Mouse (Mus musculus) hindbrain, embryonic 16.5 days (tissue): ENCODE measurements at regions not wholly inside any gene's neighbourhood (a gene's known extent, or its start where the extent isn't known, plus 50 kb on each side); places are given as distances from the start of the nearest gene placed in this dataset.

ENCODE experiments used
- ATAC-seq: fragments of 200-750 bp; cut with Nextera tagmentation; 2 replicates; pipeline ENCODE4 v1.8.0; 2017; ENCODE audit warnings: moderate TSS enrichment, moderate library complexity
- H3K27ac ChIP-seq: fragments of 300-500 bp; sonication (generic); 2 replicates; pipeline ENCODE4 v1.5.1; 2014; ENCODE audit warnings: low read depth, mild to moderate bottlenecking, control low read depth, low read length, moderate library complexity
- H3K27me3 ChIP-seq: fragments of 300-500 bp; sonication (generic); replicated peaks from 2 replicates; pipeline ENCODE4 v1.6.1; 2014; ENCODE audit warnings: low read length; ENCODE audit not compliant: control insufficient read depth, insufficient read depth
- H3K36me3 ChIP-seq: fragments of 300-500 bp; sonication (generic); 2 replicates; pipeline ENCODE4 v1.6.1; 2014; ENCODE audit warnings: mild to moderate bottlenecking, low read length, moderate library complexity, mixed read lengths; ENCODE audit not compliant: control insufficient read depth, insufficient read depth
- H3K4me1 ChIP-seq: fragments of 300-500 bp; sonication (generic); 2 replicates; pipeline ENCODE4 v1.6.1; 2014; ENCODE audit warnings: low read depth, low read length; ENCODE audit not compliant: control insufficient read depth, insufficient read depth
- H3K4me2 ChIP-seq: fragments of 300-500 bp; sonication (generic); 2 replicates; pipeline ENCODE4 v1.6.1; 2014; ENCODE audit warnings: mild to moderate bottlenecking, low read length, control low read depth, moderate library complexity
- H3K4me3 ChIP-seq: fragments of 300-500 bp; sonication (generic); 2 replicates; pipeline ENCODE4 v1.5.1; 2014; ENCODE audit warnings: mild to moderate bottlenecking, low read length, control low read depth, moderate library complexity
- H3K9ac ChIP-seq: fragments of 300-500 bp; sonication (generic); 2 replicates; pipeline ENCODE4 v1.6.1; 2014; ENCODE audit warnings: low read depth, mild to moderate bottlenecking, control low read depth, low read length, moderate library complexity
- H3K9me3 ChIP-seq: fragments of 300-500 bp; sonication (generic); 2 replicates; pipeline ENCODE4 v1.6.1; 2014; ENCODE audit warnings: mild to moderate bottlenecking, low read length, moderate library complexity; ENCODE audit not compliant: control insufficient read depth
- WGBS: fragments of 180-500 bp; shearing (Covaris S2); extraction: QIAGEN DNeasy Blood & Tissue Kit; methylation state at CpG from one replicate; pipeline ENCODE4 v1.1.7; 2014; 5-methylcytosine and 5-hydroxymethylcytosine counted together

DNA sequence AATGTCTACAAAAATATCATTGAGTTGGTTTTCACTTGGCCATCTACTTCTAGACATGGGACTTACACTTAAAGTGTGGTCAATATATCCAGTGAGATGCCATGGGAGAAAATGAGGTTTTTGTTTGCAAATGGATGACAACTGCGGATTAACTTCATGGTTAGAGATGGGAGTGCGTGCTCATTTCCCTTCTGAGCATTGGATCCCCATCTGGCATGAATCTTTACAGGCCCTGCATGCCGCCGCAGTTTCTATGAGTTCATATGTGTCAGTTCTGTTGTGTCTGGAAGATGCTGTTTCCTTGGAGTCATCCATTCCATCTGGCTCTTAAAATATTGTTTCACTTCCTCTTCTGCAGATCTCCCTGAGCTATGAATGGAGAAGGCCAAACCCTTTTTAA, 315.0 kb upstream of the Xrcc4 start:
- no peak for ATAC-seq
- 91% methylated on average over 4 of the region's 4 CpGs for WGBS
- Histone ChIP-seq H3K27ac (no peak overlapping the region), H3K4me2 (no peak overlapping the region), H3K9me3 (no peaks in the 10 kb centered on the region), H3K27me3 (no peaks in the 10 kb centered on the region), H3K36me3 (no peaks in the 10 kb centered on the region), H3K4me1 (no peaks in the 10 kb centered on the region), H3K4me3 (no peak overlapping the region), H3K9ac (no peak overlapping the region)

- H3K9me3 ChIP-seq = no peaks in the 10 kb centered on the region
- H3K36me3 ChIP-seq = no peaks in the 10 kb centered on the region
- no peak for ATAC-seq
- WGBS = 12% methylated on average over 1 of the region's 1 CpGs
- H3K4me1 ChIP-seq = no peaks in the 10 kb centered on the region
- H3K27me3 ChIP-seq = no peaks in the 10 kb centered on the region
- no peak overlapping the region for H3K9ac ChIP-seq
- H3K4me2 ChIP-seq = no peak overlapping the region
- no peak overlapping the region for H3K4me3 ChIP-seq
- no peak overlapping the region for H3K27ac ChIP-seq
Observed at GRCm38 (mm10) chr13:90402061-90402460, 312.7 kb upstream of the Xrcc4 start.

DNA sequence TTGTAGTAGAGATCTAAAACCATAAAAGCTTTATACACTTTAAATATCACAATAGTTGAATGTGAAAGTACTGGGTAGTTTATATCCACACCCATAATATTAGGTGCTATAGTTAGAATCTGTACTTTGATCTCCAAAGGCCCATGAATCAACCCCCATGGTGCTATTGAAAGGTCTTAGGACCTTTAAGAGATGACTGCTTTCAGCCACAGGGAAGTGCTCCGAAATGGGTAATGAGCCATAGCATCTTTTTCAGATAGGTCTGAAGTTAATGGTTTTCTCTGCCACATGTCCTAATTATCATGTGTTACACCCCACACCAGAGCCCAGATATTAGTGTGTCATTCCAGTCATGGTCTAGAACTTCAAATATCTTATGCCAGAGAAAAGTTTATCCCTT, 312.1 kb upstream of the Xrcc4 start:
- ATAC-seq = no peak
- no peak overlapping the region for H3K27ac ChIP-seq
- no peaks in the 10 kb centered on the region for H3K9me3 ChIP-seq
- no peak overlapping the region for H3K4me2 ChIP-seq
- H3K9ac ChIP-seq = no peak overlapping the region
- H3K36me3 ChIP-seq = no peaks in the 10 kb centered on the region
- no peak overlapping the region for H3K4me3 ChIP-seq
- no peaks in the 10 kb centered on the region for H3K4me1 ChIP-seq
- 33% methylated on average over 1 of the region's 1 CpGs for WGBS
- no peaks in the 10 kb centered on the region for H3K27me3 ChIP-seq

DNA sequence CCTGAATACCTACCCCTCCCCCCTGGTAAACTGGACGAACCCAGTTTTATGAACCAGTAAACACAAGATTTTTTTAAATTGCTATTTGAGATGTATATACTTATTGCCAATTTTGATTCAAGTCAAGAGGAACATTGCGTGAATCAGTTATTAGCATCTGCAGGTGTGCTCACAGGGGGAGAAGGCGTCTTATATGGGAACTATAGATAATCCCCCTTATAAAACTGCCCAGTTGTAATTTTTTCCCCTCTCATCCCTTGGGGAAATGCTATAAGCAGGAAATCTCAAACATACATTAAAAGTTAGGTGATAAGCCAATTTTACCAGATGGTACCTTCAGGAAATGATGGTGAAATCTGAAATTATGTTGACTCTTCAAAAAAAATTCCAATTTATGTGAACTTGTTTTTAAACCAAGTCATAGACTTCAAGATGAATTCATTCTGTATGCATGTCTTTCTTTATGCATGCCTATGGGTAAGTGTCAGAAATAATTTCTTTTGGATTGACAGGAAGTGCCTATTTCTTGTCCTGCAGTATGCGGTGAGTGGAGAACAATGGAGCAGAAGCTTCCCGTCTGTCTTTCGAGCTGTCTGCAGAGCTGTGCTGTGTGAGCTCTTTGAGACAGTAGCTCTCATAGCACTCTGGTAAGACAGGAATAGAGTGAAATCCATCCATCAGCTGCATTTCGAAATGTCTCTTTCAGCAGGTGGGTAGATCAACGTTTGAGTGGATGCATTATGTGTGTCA, 306.0 kb upstream of the Xrcc4 start:
- no peak overlapping the region for H3K27ac ChIP-seq
- WGBS = 64% methylated on average over 8 of the region's 8 CpGs

GRCm38 (mm10) chr13:90394815-90395241, 305.4 kb upstream of the Xrcc4 start:
- no peak overlapping the region for H3K4me2 ChIP-seq
- H3K27me3 ChIP-seq = no peaks in the 10 kb centered on the region
- no peak overlapping the region for H3K4me3 ChIP-seq
- H3K4me1 ChIP-seq = no peaks in the 10 kb centered on the region
- H3K9ac ChIP-seq = no peak overlapping the region
- 46% methylated on average over 5 of the region's 5 CpGs for WGBS
- no peak overlapping the region for H3K27ac ChIP-seq
- peak; percentile 91 for ATAC-seq
- no peaks in the 10 kb centered on the region for H3K36me3 ChIP-seq
- H3K9me3 ChIP-seq = no peaks in the 10 kb centered on the region

More for the DNA sequence above, 306.0 kb upstream of the Xrcc4 start:
- Histone ChIP-seq H3K4me2 (no peak overlapping the region), H3K36me3 (no peaks in the 10 kb centered on the region), H3K4me3 (no peak overlapping the region), H3K4me1 (no peaks in the 10 kb centered on the region), H3K9ac (no peak overlapping the region), H3K27me3 (no peaks in the 10 kb centered on the region), H3K9me3 (no peaks in the 10 kb centered on the region)
- ATAC-seq = 0 out of 2 replicates have a peak, but pooled peaks have one; percentile 38

DNA sequence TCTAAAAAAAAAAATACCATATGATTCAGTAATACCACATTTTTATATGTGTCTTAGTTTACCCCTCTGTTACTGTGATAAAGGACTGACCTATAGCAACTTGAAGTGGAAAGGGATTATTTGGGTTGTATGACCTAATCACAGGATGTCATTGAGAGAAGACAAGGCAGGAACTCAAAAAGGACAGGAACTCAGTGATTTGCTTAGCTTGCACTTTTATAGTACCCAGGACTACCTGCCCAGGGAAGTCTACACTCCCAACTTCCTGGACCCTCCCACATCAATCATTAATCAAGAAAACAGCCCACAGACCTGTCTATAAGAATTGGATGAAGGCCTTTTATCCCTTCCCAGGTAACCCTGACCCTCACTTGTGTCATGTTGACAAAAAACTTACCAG, 303.0 kb upstream of the Xrcc4 start:
- no peak overlapping the region for H3K9ac ChIP-seq

GRCm38 (mm10) chr13:90376619-90377018, 287.2 kb upstream of the Xrcc4 start:
- Histone ChIP-seq H3K9ac (no peak overlapping the region), H3K9me3 (no peaks in the 10 kb centered on the region), H3K4me1 (no peaks in the 10 kb centered on the region), H3K4me3 (no peak overlapping the region), H3K4me2 (no peak overlapping the region), H3K27me3 (no peaks in the 10 kb centered on the region), H3K27ac (no peak overlapping the region), H3K36me3 (no peaks in the 10 kb centered on the region)
- WGBS = 49% methylated on average over 3 of the region's 3 CpGs
- peak; percentile 37; the same call in 1 of the 2 replicates for ATAC-seq

More for the DNA sequence above, 303.0 kb upstream of the Xrcc4 start:
- no peaks in the 10 kb centered on the region for H3K27me3 ChIP-seq
- H3K9me3 ChIP-seq = no peaks in the 10 kb centered on the region
- H3K4me2 ChIP-seq = no peak overlapping the region
- H3K4me1 ChIP-seq = no peaks in the 10 kb centered on the region
- no peaks in the 10 kb centered on the region for H3K36me3 ChIP-seq
- H3K4me3 ChIP-seq = no peak overlapping the region
- H3K27ac ChIP-seq = no peak overlapping the region
- ATAC-seq = no peak

DNA sequence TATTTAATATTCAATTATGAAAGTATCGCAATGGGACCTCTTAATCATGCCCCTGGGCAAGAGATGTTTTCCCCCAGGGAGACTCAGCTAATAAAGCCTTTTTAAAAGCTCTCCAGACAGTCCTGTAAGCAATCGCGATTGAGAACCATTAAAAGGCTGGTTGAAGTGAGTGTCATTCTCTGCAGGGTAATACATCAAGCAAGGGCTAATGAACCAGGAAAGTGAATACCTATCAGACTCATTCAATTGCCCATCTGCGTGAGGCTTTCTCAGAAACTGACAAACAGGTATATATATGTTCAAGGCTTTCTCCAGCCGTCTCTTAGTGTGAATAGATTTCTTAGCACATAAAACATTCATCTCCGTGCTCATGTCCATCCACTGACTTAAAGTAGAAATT, 286.8 kb upstream of the Xrcc4 start:
- no peak overlapping the region for H3K4me2 ChIP-seq
- H3K9me3 ChIP-seq = no peaks in the 10 kb centered on the region
- H3K27me3 ChIP-seq = no peaks in the 10 kb centered on the region
- H3K36me3 ChIP-seq = no peaks in the 10 kb centered on the region
- ATAC-seq = peak; percentile 24; the same call in 1 of the 2 replicates
- 60% methylated on average over 6 of the region's 6 CpGs for WGBS
- no peaks in the 10 kb centered on the region for H3K4me1 ChIP-seq
- H3K4me3 ChIP-seq = no peak overlapping the region
- no peak overlapping the region for H3K9ac ChIP-seq
- no peak overlapping the region for H3K27ac ChIP-seq

DNA sequence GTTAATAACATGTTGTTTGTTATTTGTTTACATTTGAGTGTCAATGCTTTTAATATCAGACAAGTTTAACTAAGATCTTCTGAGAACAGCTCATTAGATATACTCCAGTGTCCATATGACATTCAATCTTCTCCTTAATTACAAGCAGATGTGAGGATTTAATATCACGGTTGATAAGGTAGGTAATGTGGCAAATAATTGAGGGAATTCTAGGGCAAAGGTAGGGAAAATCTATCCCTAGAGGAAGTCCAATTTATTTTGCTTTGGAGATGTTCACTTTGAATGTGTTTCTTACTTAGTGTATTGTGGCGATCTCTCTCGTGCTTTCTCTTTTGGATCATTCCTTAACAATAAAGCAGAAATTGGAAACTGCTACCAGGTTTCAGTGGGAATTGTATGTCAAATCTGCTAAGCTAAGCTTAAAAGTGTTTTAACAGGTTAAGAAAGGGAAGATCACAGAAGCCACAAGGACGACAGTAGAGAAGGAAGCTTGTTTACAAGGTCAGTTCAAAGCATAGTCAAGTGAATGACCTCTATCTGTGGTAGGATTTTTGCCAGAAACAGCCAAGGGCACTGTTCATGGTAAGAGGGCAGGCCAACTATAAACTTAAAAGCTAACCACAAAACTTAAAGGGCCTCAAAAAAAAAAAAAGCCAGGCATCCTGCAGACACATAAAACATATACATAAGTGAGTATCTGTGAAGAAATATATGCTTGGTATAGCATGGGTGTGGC, 282.2 kb upstream of the Xrcc4 start:
- peak; percentile 58; the same call in 1 of the 2 replicates for ATAC-seq
- Histone ChIP-seq H3K9me3 (peaks cover 3% of the 10 kb centered on the region; the same call in 1 of the 2 replicates), H3K27me3 (no peaks in the 10 kb centered on the region), H3K9ac (no peak overlapping the region), H3K4me2 (no peak overlapping the region), H3K4me3 (no peak overlapping the region), H3K27ac (no peak overlapping the region), H3K36me3 (no peaks in the 10 kb centered on the region), H3K4me1 (no peaks in the 10 kb centered on the region)
- WGBS = 65% methylated on average over 4 of the region's 4 CpGs
